ENCODE assay signal across 1 mouse cellular context in the genomic region with DNA sequence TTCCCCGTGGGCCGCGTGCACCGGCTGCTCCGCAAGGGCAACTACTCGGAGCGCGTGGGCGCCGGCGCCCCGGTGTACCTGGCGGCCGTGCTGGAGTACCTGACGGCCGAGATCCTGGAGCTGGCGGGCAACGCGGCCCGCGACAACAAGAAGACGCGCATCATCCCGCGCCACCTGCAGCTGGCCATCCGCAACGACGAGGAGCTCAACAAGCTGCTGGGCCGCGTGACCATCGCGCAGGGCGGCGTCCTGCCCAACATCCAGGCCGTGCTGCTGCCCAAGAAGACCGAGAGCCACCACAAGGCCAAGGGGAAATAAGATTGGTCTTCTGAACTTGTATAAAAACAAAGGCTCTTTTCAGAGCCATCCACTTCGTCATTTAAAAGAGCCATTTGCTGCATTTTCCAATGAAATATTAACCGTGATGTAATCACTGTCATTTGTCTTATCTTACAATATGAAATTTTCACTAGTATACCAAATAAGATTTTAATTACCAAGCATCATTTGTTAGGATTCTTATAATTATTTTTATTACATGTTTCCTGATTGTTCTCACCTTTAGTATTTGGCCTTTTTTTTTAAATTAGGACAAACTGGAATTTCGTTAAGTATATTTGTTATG.
TF ChIP-seq lines count a peak whose summit lies in the region.

No protein-coding gene starts in this region.

TF ChIP-seq in CH12.LX, 34 proteins besides CTCF, POLR2A, EP300 and RAD21:
- TF ChIP-seq UBTF (IDR thresholded peaks at IDR 0.05; ENCODE audit: low read depth, low read length): peak; percentile 80; the same call in 1 of the 2 replicates
- 0 out of 2 replicates have a peak, but pooled peaks have one; percentile 3 for TF ChIP-seq SIN3A (IDR thresholded peaks at IDR 0.05; ENCODE audit: low read length)
- TF ChIP-seq CHD1 (IDR thresholded peaks at IDR 0.05; ENCODE audit: low read depth, low read length): peak; percentile 84
- 0 out of 2 replicates have a peak, but pooled peaks have one; percentile 45 for TF ChIP-seq RCOR1 (conservative IDR thresholded peaks at IDR 0.05; ENCODE audit: low read depth, low read length)
- peak; percentile 92 for TF ChIP-seq POLR2AphosphoS2 (IDR thresholded peaks at IDR 0.05; ENCODE audit: low read depth, low read length)
- peak; percentile 98 for TF ChIP-seq ZMIZ1 (IDR thresholded peaks at IDR 0.05; ENCODE audit: low read depth, low read length)
- TF ChIP-seq NELFE (IDR thresholded peaks at IDR 0.05; ENCODE audit: low read depth, low read length): peak; percentile 81
- TF ChIP-seq MEF2A (IDR thresholded peaks at IDR 0.05; ENCODE audit: borderline replicate concordance, low read depth, low read length): 0 out of 2 replicates have a peak, but pooled peaks have one; percentile 6
TF ChIP-seq in CH12.LX: peak in this region for 8; not testable (repeated sequence) for 26.
